Comparison of ENCODE assay signal across 8 mouse cellular contexts in genomic region chr11:69133923-69134621, GRCm38 (mm10). TPM values are rescaled to one million over a fixed set of nuclear protein-coding genes. Genes with fewer than 3 reads are reported as not detected.
DNase-seq lines count a peak whose midpoint lies in the region; ATAC-seq lines count a peak whose summit lies in the region.

No protein-coding gene starts in this region.

- H3K4me3 ChIP-seq in intestine, embryonic 15.5 days (replicated peaks), result peak overlapping the region; percentile 47
- H3K4me3 ChIP-seq in megakaryocyte, embryonic 14.5 days (replicated peaks), result peak overlapping the region; percentile 81

- H3K9me3 ChIP-seq in intestine, embryonic 15.5 days, result no peaks in the 10 kb centered on the region
- no peaks in the 10 kb centered on the region for H3K9me3 ChIP-seq in megakaryocyte, embryonic 14.5 days

- WGBS in intestine, embryonic 15.5 days, result 2% methylated on average over 34 of the region's 34 CpGs

- no peaks in the 10 kb centered on the region for H3K27me3 ChIP-seq in intestine, embryonic 15.5 days (replicated peaks)
- H3K27me3 ChIP-seq in megakaryocyte, embryonic 14.5 days (replicated peaks), result peaks cover 65% of the 10 kb centered on the region

- DNase-seq in gastrocnemius, adult 18-20 months (ENCODE audit: low spot score), result peak; percentile 26
- no peak for DNase-seq in gastrocnemius, adult 8-10 months (ENCODE audit: low spot score in 2 of 2)
- peak; percentile 86 for DNase-seq in cerebellum, adult 9-11 months
- DNase-seq in frontal cortex, adult 2 months (ENCODE audit: extremely low spot score in 1 of 2, low spot score in 1 of 2), result peak; percentile 79 to 88
- DNase-seq in left cerebral cortex, postnatal 25 days (ENCODE audit: low spot score in 2 of 2), result peak; percentile 88 to 90
- peak; percentile 71 for DNase-seq in right cerebral cortex, postnatal 4 days

- H3K4me2 ChIP-seq in intestine, embryonic 15.5 days (replicated peaks), result peak overlapping the region; percentile 89

- no peak overlapping the region for H3K27ac ChIP-seq in intestine, embryonic 15.5 days

- H3K36me3 ChIP-seq in intestine, embryonic 15.5 days, result no peaks in the 10 kb centered on the region
- H3K36me3 ChIP-seq in megakaryocyte, embryonic 14.5 days (replicated peaks; ENCODE audit: low read length), result no peaks in the 10 kb centered on the region

- intact Hi-C loops in left cerebral cortex, postnatal 25 days (cut with DNase I), result loop anchor here (2.0 kb wide), 1 partner anchor 17 kb away; no protein-coding TSS in a partner anchor

- H3K9ac ChIP-seq in intestine, embryonic 15.5 days, result peak overlapping the region; percentile 41

- peak; percentile 87 for ATAC-seq in intestine, embryonic 15.5 days

- no peaks in the 10 kb centered on the region; the same call in 1 of the 2 replicates for H3K4me1 ChIP-seq in intestine, embryonic 15.5 days (replicated peaks)
- H3K4me1 ChIP-seq in megakaryocyte, embryonic 14.5 days, result peaks cover 11% of the 10 kb centered on the region

RNA-seq across cellular contexts. Expression of gene Aloxe3, which starts 8.4 kb away (rescaled TPM):
- not detected for total RNA-seq in gastrocnemius, adult 18-20 months (2021)
- total RNA-seq in gastrocnemius, adult 8-10 months (2022), result under 1 TPM in 1 of 4 experiments, not detected in 3; 0.21 TPM
- polyA plus RNA-seq in frontal cortex, adult 2 months (2012; rRNA removed), result 5.1 and 8.0 TPM in 2 replicates
- polyA plus RNA-seq in intestine, embryonic 15.5 days (2015; fragmentation: Nextera tagmentation; extraction: Ambion mirVana), result 0.19 and 0.29 TPM in 2 replicates
- 1 to 10 TPM; 3.1 to 6.4 TPM for total RNA-seq in left cerebral cortex, postnatal 25 days (2021)
- polyA plus RNA-seq in megakaryocyte, embryonic 14.5 days (2012; ENCODE audit: insufficient read depth, low replicate concordance), result not detected in 2 replicates

RNA-seq across cellular contexts. Expression of gene 9130213A22Rik, which starts 11.7 kb away (rescaled TPM):
- total RNA-seq in gastrocnemius, adult 18-20 months (2021), result not detected
- under 1 TPM in 1 of 4 experiments, not detected in 3; 0.18 TPM for total RNA-seq in gastrocnemius, adult 8-10 months (2022)
- polyA plus RNA-seq in frontal cortex, adult 2 months (2012; rRNA removed), result 1.8 and 1.9 TPM in 2 replicates
- 0.29 and 0.34 TPM in 2 replicates for polyA plus RNA-seq in intestine, embryonic 15.5 days (2015; fragmentation: Nextera tagmentation; extraction: Ambion mirVana)
- total RNA-seq in left cerebral cortex, postnatal 25 days (2021), result 1 to 10 TPM in 1 of 2 experiments, under 1 TPM in 1; 0.44 to 1.1 TPM
- polyA plus RNA-seq in megakaryocyte, embryonic 14.5 days (2012; ENCODE audit: insufficient read depth, low replicate concordance), result 1.3 and 13.9 TPM in 2 replicates

RNA-seq across cellular contexts. Expression of gene Hes7, which starts 13.9 kb away (rescaled TPM):
- not detected for total RNA-seq in gastrocnemius, adult 18-20 months (2021)
- not detected for total RNA-seq in gastrocnemius, adult 8-10 months (2022)
- polyA plus RNA-seq in frontal cortex, adult 2 months (2012; rRNA removed), result 0.78 and 0.86 TPM in 2 replicates
- 0.62 and 0.70 TPM in 2 replicates for polyA plus RNA-seq in intestine, embryonic 15.5 days (2015; fragmentation: Nextera tagmentation; extraction: Ambion mirVana)
- under 1 TPM; 0.39 to 0.48 TPM for total RNA-seq in left cerebral cortex, postnatal 25 days (2021)
- 7.5 and 44.1 TPM in 2 replicates for polyA plus RNA-seq in megakaryocyte, embryonic 14.5 days (2012; ENCODE audit: insufficient read depth, low replicate concordance)

RNA-seq across cellular contexts. Expression of gene Alox12b, which starts 22.7 kb away (rescaled TPM):
- total RNA-seq in gastrocnemius, adult 18-20 months (2021), result not detected
- total RNA-seq in gastrocnemius, adult 8-10 months (2022), result not detected
- 2.0 TPM in 2 replicates for polyA plus RNA-seq in frontal cortex, adult 2 months (2012; rRNA removed)
- polyA plus RNA-seq in intestine, embryonic 15.5 days (2015; fragmentation: Nextera tagmentation; extraction: Ambion mirVana), result 0.35 and 0.43 TPM in 2 replicates
- 1 to 10 TPM; 3.1 to 6.6 TPM for total RNA-seq in left cerebral cortex, postnatal 25 days (2021)
- polyA plus RNA-seq in megakaryocyte, embryonic 14.5 days (2012; ENCODE audit: insufficient read depth, low replicate concordance), result not detected in 2 replicates

RNA-seq across cellular contexts. Expression of gene Per1, which starts 39.1 kb away (rescaled TPM):
- 10 to 100 TPM; 41.9 to 72.2 TPM for total RNA-seq in gastrocnemius, adult 18-20 months (2021)
- total RNA-seq in gastrocnemius, adult 8-10 months (2022), result 10 to 100 TPM; 58.8 to 81.4 (median 70.4) TPM
- polyA plus RNA-seq in frontal cortex, adult 2 months (2012; rRNA removed), result 42.7 and 55.8 TPM in 2 replicates
- polyA plus RNA-seq in intestine, embryonic 15.5 days (2015; fragmentation: Nextera tagmentation; extraction: Ambion mirVana), result 11.9 and 15.6 TPM in 2 replicates
- total RNA-seq in left cerebral cortex, postnatal 25 days (2021), result 100 to 1,000 TPM in 1 of 2 experiments, 10 to 100 TPM in 1; 98.9 to 108 TPM
- 42.3 and 83.5 TPM in 2 replicates for polyA plus RNA-seq in megakaryocyte, embryonic 14.5 days (2012; ENCODE audit: insufficient read depth, low replicate concordance)

Comparison
In these comparisons a context has a peak if more than half of its experiments do, and no peak if none do; other contexts are left out.
1. DNase-seq: peak in gastrocnemius, adult 18-20 months (single experiment), cerebellum, adult 9-11 months (single experiment), frontal cortex, adult 2 months (2 of 2), left cerebral cortex, postnatal 25 days (2 of 2) and right cerebral cortex, postnatal 4 days (single experiment); none in gastrocnemius, adult 8-10 months (0 of 2).